Mouse (Mus musculus): ENCODE measurements around the gene Pam16. TPM values are rescaled to one million over a fixed set of nuclear protein-coding genes. Genes with fewer than 3 reads are reported as not detected.

The Pam16 gene
- 12.3 TPM for polyA plus RNA-seq (2017; shearing (Covaris generic))

GRCm38 (mm10) chr16:4624481-4625110 is at the start of gene Pam16:
TSS of gene Pam16 (minus strand) at chr16:4624988.

GRCm38 (mm10) chr16:4639831-4640237 is 15.0 kb upstream of the Pam16 start, which contains the start of the genes Vasn and Dnaja3:
TSS of gene Vasn (plus strand) at chr16:4639941.
TSS of gene Dnaja3 (plus strand) at chr16:4639989.

GRCm38 (mm10) chr16:4593971-4594813 is 30.6 kb downstream of the Pam16 start, which contains the start of gene Glis2:
TSS of gene Glis2 (plus strand) at chr16:4594713.

Other genes with a start within 250 kb of the Pam16 start
- gene Adcy9, start 204.5 kb downstream of the Pam16 start, polyA plus RNA-seq (2017; shearing (Covaris generic)) = 0.39 TPM
- gene Srl, start 83.2 kb downstream of the Pam16 start, polyA plus RNA-seq (2017; shearing (Covaris generic)) = 0.91 TPM
- gene Tfap4, start 65.1 kb downstream of the Pam16 start, polyA plus RNA-seq (2017; shearing (Covaris generic)) = 2.0 TPM
- gene Glis2, start 30.3 kb downstream of the Pam16 start, polyA plus RNA-seq (2017; shearing (Covaris generic)) = not detected
- 1.3 TPM for gene Vasn, start 15.0 kb upstream of the Pam16 start, polyA plus RNA-seq (2017; shearing (Covaris generic))
- 34.8 TPM for gene Dnaja3, start 15.0 kb upstream of the Pam16 start, polyA plus RNA-seq (2017; shearing (Covaris generic))
- 119 TPM for gene Coro7, start 54.8 kb upstream of the Pam16 start, polyA plus RNA-seq (2017; shearing (Covaris generic))
- gene Nmral1, start 94.4 kb upstream of the Pam16 start, polyA plus RNA-seq (2017; shearing (Covaris generic)) = 2.0 TPM
- gene Hmox2, start 101.4 kb upstream of the Pam16 start, polyA plus RNA-seq (2017; shearing (Covaris generic)) = 67.4 TPM
- 91.3 TPM for gene Cdip1, start 165.3 kb upstream of the Pam16 start, polyA plus RNA-seq (2017; shearing (Covaris generic))
- gene 4930562C15Rik, start 210.4 kb upstream of the Pam16 start, polyA plus RNA-seq (2017; shearing (Covaris generic)) = not detected

Measured in naive thymus-derived CD4-positive, alpha-beta T cell, adult 5 months (primary cell).